Mouse (Mus musculus): ENCODE data around the gene Bbs7.
"Not testable (repeated sequence)": the region's sequence is repeated elsewhere in the genome, so short reads cannot be mapped to it uniquely, and the experiment has no call there.

Gene Bbs7

DNA sequence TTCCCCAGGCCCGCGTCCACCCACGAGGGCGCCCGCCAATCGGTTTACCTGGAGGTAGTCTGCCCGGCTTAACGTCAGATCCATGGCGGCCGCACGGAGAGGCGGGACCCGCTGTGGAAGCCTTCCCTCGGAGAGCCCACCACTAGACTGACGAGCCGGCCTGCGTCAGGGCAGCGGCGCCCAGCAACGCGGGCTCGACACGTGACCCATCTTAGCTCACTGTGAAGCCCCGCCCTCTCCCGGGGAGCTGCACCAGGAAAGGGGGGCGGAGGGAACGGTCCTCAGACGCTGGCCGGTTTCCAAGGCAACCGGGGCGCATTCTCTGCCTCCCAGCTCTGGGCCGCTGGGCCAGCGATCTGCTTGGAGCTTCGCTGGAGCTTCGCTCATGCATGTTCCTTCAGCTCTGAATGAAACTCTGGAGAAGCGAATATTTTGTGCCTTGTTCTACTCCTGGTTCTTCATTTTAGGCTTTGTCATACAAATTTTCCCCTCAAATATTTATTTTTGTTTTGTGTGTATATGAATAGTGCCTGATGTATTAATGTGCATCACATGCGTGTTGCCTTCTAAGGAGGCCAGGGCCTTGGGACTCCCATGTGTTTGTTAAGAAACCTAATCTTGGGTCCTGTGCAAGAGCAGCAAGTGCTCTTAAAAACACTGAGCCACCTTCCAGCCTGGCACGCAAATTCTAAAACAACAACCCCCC, at the start of gene Bbs7:
Gene Bbs7, minus strand, starts transcription at position 276 of the 706 bp plus-strand sequence.
- Histone ChIP-seq H3K9me3 (ENCODE audit: low read length) (no peaks in the 10 kb centered on the region), H3K4me1 (replicated peaks; ENCODE audit: low read depth, low read length) (peaks cover 4% of the 10 kb centered on the region; the same call in 1 of the 2 replicates)
- TF ChIP-seq CTCF (conservative IDR thresholded peaks at IDR 0.05; ENCODE audit: low read length) (no peak), POU5F1 (IDR thresholded peaks at IDR 0.05; ENCODE audit: borderline replicate concordance, low read length) (no peak), NANOG (IDR thresholded peaks at IDR 0.05; ENCODE audit: borderline replicate concordance, low read length) (no peak)

DNA sequence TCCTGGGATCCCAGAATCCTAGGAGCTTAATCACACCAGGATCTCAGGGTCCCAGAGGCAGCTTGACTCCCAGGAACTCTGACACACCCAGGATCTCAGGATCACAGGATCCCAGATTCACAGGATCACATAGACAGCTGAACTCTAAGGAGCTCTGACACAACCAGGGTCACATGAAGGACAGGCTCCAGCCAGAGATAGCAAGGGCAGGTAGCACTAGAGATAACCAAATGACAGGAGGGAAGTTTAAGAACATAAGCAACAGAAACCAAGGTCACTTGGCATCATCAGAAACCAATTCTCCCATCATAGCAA, 31.9 kb upstream of the Bbs7 start:
- H3K9me3 ChIP-seq (ENCODE audit: low read length); H3K36me3 ChIP-seq (ENCODE audit: insufficient read depth, low read length); H3K4me3 ChIP-seq (replicated peaks; ENCODE audit: low read length); H3K4me1 ChIP-seq (replicated peaks; ENCODE audit: low read depth, low read length); H3K27me3 ChIP-seq (ENCODE audit: insufficient read depth, low read length): not testable (repeated sequence)

More for the DNA sequence above, at the start of gene Bbs7:
- Histone ChIP-seq H3K36me3 (ENCODE audit: insufficient read depth, low read length) (no peaks in the 10 kb centered on the region), H3K27me3 (ENCODE audit: insufficient read depth, low read length) (peaks cover 3% of the 10 kb centered on the region; the same call in 1 of the 2 replicates), H3K4me3 (replicated peaks; ENCODE audit: low read length) (peak within 1 kb of the TSS; percentile 82)

DNA sequence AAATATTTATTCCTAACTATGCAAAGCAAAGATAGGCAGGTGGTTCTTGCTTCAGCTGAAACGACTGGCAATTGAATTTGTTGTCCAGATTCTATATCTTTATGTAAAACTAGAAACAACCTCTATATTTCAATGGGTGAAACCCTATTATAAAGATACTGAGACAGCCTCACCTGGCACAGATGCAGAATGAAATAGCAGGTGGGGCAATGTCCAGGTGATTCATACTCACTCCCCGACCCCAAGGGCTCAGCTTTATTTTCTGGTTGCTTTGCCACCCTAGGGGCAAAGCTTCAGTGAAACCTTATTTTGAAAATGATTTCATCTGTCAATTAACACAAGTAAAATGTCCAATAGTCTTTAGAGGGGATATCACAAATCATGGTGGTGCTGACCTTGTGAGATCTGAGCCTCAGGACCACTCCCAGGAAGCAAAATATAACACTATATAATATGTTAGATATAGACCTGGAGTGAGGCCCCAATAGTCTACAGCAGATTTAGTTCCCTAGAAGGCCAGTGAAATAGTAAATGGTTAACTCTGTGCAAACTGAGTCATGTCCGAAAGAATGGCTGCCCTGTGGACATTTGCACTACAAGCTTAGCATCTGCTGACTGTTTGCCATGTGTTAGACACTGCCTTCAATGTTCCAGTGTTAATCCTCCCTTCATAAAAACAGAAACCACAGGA, 31.4 kb upstream of the Bbs7 start:
- H3K4me3 ChIP-seq (replicated peaks; ENCODE audit: low read length): no peak overlapping the region
- H3K36me3 ChIP-seq (ENCODE audit: insufficient read depth, low read length): no peaks in the 10 kb centered on the region
- no peaks in the 10 kb centered on the region for H3K27me3 ChIP-seq (ENCODE audit: insufficient read depth, low read length)
- H3K9me3 ChIP-seq (ENCODE audit: low read length): no peaks in the 10 kb centered on the region
- no peak for TF ChIP-seq POU5F1 (IDR thresholded peaks at IDR 0.05; ENCODE audit: borderline replicate concordance, low read length)
- no peak for TF ChIP-seq CTCF (conservative IDR thresholded peaks at IDR 0.05; ENCODE audit: low read length)
- no peak for TF ChIP-seq NANOG (IDR thresholded peaks at IDR 0.05; ENCODE audit: borderline replicate concordance, low read length)
- no peaks in the 10 kb centered on the region for H3K4me1 ChIP-seq (replicated peaks; ENCODE audit: low read depth, low read length)

DNA sequence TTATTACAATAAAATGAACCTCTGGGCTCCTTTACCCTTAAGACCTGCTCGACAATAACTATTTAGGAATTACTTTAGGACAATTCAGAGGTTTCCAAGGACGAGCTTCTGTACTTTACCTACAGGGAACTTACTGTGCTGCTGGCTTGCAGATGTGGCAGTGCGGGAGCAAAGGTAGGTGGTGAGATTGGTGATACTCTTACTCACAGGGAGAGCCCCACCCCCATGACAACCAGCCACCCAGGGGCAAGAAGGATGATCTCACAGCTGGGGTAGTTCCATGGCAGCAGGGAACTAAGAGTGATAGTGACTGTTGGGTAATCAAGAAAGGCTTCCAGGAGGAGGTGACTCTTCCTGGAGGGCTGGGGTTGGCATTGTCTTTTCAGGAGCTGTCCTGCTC, 30.1 kb upstream of the Bbs7 start:
- TF ChIP-seq POU5F1 (IDR thresholded peaks at IDR 0.05; ENCODE audit: borderline replicate concordance, low read length): no peak
- TF ChIP-seq CTCF (conservative IDR thresholded peaks at IDR 0.05; ENCODE audit: low read length): no peak
- TF ChIP-seq NANOG (IDR thresholded peaks at IDR 0.05; ENCODE audit: borderline replicate concordance, low read length): no peak

DNA sequence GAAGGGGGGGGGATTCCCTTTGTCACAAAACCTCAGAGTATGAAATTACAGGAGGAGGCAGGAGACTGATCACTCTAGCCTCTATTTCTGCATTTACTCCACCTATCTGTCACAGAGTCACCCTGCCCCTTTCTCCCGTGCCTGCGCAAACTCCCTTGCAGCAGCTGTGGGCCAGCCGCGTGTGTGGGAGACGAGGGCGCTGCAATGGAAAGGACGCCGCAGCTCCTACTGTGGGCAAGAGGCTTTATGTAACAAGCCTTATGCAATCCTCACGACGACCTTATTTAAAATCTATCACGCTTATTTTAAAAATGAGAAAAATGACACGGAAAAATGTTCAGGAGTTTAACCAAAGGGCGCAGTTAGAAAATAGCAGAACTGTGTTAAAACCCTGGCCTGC, 29.5 kb upstream of the Bbs7 start:
- Histone ChIP-seq H3K4me1 (replicated peaks; ENCODE audit: low read depth, low read length) (no peaks in the 10 kb centered on the region), H3K9me3 (ENCODE audit: low read length) (no peaks in the 10 kb centered on the region), H3K36me3 (ENCODE audit: insufficient read depth, low read length) (no peaks in the 10 kb centered on the region), H3K4me3 (replicated peaks; ENCODE audit: low read length) (no peak overlapping the region), H3K27me3 (ENCODE audit: insufficient read depth, low read length) (no peaks in the 10 kb centered on the region)
- TF ChIP-seq CTCF (conservative IDR thresholded peaks at IDR 0.05; ENCODE audit: low read length): no peak
- no peak for TF ChIP-seq NANOG (IDR thresholded peaks at IDR 0.05; ENCODE audit: borderline replicate concordance, low read length)

More for the DNA sequence above, 30.1 kb upstream of the Bbs7 start:
- Histone ChIP-seq H3K4me3 (replicated peaks; ENCODE audit: low read length) (no peak overlapping the region), H3K36me3 (ENCODE audit: insufficient read depth, low read length) (no peaks in the 10 kb centered on the region), H3K9me3 (ENCODE audit: low read length) (no peaks in the 10 kb centered on the region), H3K4me1 (replicated peaks; ENCODE audit: low read depth, low read length) (no peaks in the 10 kb centered on the region), H3K27me3 (ENCODE audit: insufficient read depth, low read length) (no peaks in the 10 kb centered on the region)

DNA sequence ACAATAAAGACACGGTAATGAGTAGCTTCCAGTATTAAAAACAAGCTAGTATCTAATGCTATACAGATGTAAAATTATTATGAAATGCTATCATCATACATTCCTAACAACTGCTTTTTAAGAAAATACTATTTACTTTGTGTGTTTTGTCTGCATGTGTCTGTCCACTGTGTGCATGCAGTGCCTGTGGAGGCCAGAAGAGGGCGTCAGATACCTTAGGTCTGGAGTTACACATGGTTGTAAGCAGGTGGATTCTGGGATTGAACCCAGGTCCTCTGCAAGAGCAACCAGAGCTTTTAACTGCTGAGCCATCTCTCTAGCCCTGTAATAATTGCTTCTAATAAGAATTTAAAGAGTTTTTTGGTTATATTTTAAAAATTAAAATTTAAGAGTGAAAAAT, 27.5 kb upstream of the Bbs7 start:
- H3K4me1 ChIP-seq (replicated peaks; ENCODE audit: low read depth, low read length): no peaks in the 10 kb centered on the region
- TF ChIP-seq POU5F1 (IDR thresholded peaks at IDR 0.05; ENCODE audit: borderline replicate concordance, low read length) (no peak), CTCF (conservative IDR thresholded peaks at IDR 0.05; ENCODE audit: low read length) (peak; percentile 70)
- H3K4me3 ChIP-seq (replicated peaks; ENCODE audit: low read length): no peak overlapping the region
- H3K36me3 ChIP-seq (ENCODE audit: insufficient read depth, low read length): no peaks in the 10 kb centered on the region
- no peaks in the 10 kb centered on the region for H3K27me3 ChIP-seq (ENCODE audit: insufficient read depth, low read length)
- no peaks in the 10 kb centered on the region for H3K9me3 ChIP-seq (ENCODE audit: low read length)

DNA sequence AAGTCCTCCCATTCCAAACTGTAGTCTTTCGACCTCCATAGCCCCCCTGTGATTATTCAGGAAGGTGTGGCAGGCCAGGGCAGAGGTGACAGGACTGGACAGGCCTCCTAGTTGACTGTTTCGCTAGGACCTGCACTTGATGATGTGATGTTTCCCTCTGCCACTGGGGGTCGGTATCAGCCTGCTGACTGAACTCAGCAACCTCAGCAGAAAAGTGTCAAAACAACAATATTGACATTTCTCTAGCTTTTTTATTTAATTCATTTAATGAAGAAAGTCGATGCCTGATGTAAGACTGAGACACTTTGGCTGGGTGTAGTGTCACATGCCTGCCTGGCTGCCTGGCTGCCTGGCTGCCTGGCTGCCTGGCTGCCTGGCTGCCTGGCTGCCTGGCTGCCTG, 22.2 kb upstream of the Bbs7 start:
- H3K27me3 ChIP-seq (ENCODE audit: insufficient read depth, low read length): no peaks in the 10 kb centered on the region
- TF ChIP-seq POU5F1 (IDR thresholded peaks at IDR 0.05; ENCODE audit: borderline replicate concordance, low read length) (no peak), CTCF (conservative IDR thresholded peaks at IDR 0.05; ENCODE audit: low read length) (peak; percentile 15), NANOG (IDR thresholded peaks at IDR 0.05; ENCODE audit: borderline replicate concordance, low read length) (no peak)
- no peak overlapping the region for H3K4me3 ChIP-seq (replicated peaks; ENCODE audit: low read length)
- no peaks in the 10 kb centered on the region for H3K4me1 ChIP-seq (replicated peaks; ENCODE audit: low read depth, low read length)
- no peaks in the 10 kb centered on the region for H3K36me3 ChIP-seq (ENCODE audit: insufficient read depth, low read length)
- H3K9me3 ChIP-seq (ENCODE audit: low read length): no peaks in the 10 kb centered on the region

DNA sequence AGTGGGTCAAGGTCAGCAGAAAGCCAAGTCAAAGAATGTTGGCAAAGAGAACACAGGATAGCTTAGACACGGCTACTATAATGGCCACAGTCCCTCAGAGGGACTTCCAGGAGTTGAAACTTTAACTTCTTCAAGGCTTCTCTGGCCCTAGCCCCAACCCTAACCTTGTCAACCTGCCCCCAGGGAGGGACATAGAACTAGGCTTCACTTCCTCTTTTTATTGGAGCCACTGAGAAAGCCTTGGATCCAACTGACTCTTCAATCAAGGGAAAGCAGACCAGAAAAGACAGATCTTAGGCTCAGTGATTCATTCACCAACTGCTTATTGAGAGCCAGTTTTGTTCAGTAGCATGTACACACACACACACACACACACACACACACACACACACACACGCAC, 13.5 kb upstream of the Bbs7 start:
- no peak for TF ChIP-seq POU5F1 (IDR thresholded peaks at IDR 0.05; ENCODE audit: borderline replicate concordance, low read length)
- TF ChIP-seq NANOG (IDR thresholded peaks at IDR 0.05; ENCODE audit: borderline replicate concordance, low read length): no peak
- no peak for TF ChIP-seq CTCF (conservative IDR thresholded peaks at IDR 0.05; ENCODE audit: low read length)
- Histone ChIP-seq H3K9me3 (ENCODE audit: low read length) (no peaks in the 10 kb centered on the region), H3K27me3 (ENCODE audit: insufficient read depth, low read length) (no peaks in the 10 kb centered on the region), H3K4me1 (replicated peaks; ENCODE audit: low read depth, low read length) (no peaks in the 10 kb centered on the region), H3K36me3 (ENCODE audit: insufficient read depth, low read length) (no peaks in the 10 kb centered on the region), H3K4me3 (replicated peaks; ENCODE audit: low read length) (no peak overlapping the region)

DNA sequence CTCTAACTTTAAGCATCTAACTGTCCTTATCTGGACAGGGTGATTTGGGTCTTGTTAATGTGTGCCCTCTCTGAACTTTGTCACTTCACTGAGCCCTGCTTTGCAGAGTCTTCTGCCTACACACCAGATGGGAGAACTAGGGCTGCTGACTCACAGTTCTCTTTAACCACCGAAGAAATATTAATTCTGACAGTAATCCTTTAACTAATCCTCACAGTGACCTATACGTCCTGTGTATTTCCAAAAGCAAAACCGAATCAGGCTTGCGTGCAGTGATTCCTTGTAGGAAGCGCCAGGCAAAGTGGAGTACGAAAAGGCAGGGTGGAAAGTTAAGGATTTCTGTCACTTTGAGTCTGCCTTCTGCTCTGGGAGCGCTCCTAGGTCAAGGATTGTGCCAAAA, 4.9 kb upstream of the Bbs7 start:
- Histone ChIP-seq H3K9me3 (ENCODE audit: low read length) (no peaks in the 10 kb centered on the region), H3K27me3 (ENCODE audit: insufficient read depth, low read length) (no peaks in the 10 kb centered on the region; the same call in 1 of the 2 replicates)
- no peak for TF ChIP-seq POU5F1 (IDR thresholded peaks at IDR 0.05; ENCODE audit: borderline replicate concordance, low read length)

More for the DNA sequence above, 4.9 kb upstream of the Bbs7 start:
- H3K4me1 ChIP-seq (replicated peaks; ENCODE audit: low read depth, low read length): no peaks in the 10 kb centered on the region
- H3K4me3 ChIP-seq (replicated peaks; ENCODE audit: low read length): no peak overlapping the region
- no peaks in the 10 kb centered on the region for H3K36me3 ChIP-seq (ENCODE audit: insufficient read depth, low read length)

Measured in E14TG2a.4 (cell line).